Mouse (Mus musculus) embryonic facial prominence, embryonic 15.5 days (tissue): ENCODE measurements at regions not wholly inside any gene's neighbourhood (a gene's known extent, or its start where the extent isn't known, plus 50 kb on each side); places are given as distances from the start of the nearest gene placed in this dataset.

Source experiments
- ATAC-seq: fragments of 200-750 bp; cut with Nextera tagmentation; 2 replicates; pipeline ENCODE4 v1.8.0; 2017; ENCODE audit warnings: low read depth, moderate TSS enrichment; ENCODE audit not compliant: insufficient number of reproducible peaks, low FRiP score, low TSS enrichment
- H3K27ac ChIP-seq: fragments of 300-500 bp; sonication (generic); replicated peaks from 2 replicates; pipeline ENCODE4 v1.5.1; 2015; ENCODE audit warnings: mild to moderate bottlenecking, inconsistent platforms
- H3K27me3 ChIP-seq: fragments of 300-500 bp; sonication (generic); 2 replicates; pipeline ENCODE4 v1.6.1; 2015; ENCODE audit warnings: inconsistent platforms
- H3K36me3 ChIP-seq: fragments of 300-500 bp; sonication (generic); 2 replicates; pipeline ENCODE4 v1.6.1; 2015; ENCODE audit warnings: mild to moderate bottlenecking, inconsistent platforms
- H3K4me1 ChIP-seq: fragments of 300-500 bp; sonication (generic); 2 replicates; pipeline ENCODE4 v1.6.1; 2015; ENCODE audit warnings: inconsistent platforms
- H3K4me2 ChIP-seq: fragments of 300-500 bp; sonication (generic); replicated peaks from 2 replicates; pipeline ENCODE4 v1.6.1; 2015; ENCODE audit warnings: mild to moderate bottlenecking, inconsistent platforms
- H3K4me3 ChIP-seq: fragments of 300-500 bp; sonication (generic); replicated peaks from 2 replicates; pipeline ENCODE4 v1.5.1; 2015; ENCODE audit warnings: mild to moderate bottlenecking, inconsistent platforms
- H3K9ac ChIP-seq: fragments of 300-500 bp; sonication (generic); 2 replicates; pipeline ENCODE4 v1.6.1; 2015; ENCODE audit warnings: inconsistent platforms
- H3K9me3 ChIP-seq: fragments of 300-500 bp; sonication (generic); replicated peaks from 2 replicates; pipeline ENCODE4 v1.6.1; 2016; ENCODE audit warnings: inconsistent platforms
- WGBS: fragments of 180-500 bp; shearing (Covaris S2); methylation state at CpG from one replicate; pipeline ENCODE4 v1.1.7; 2015; 5-methylcytosine and 5-hydroxymethylcytosine counted together

- ATAC-seq = no peak
- WGBS = 46% methylated on average over 6 of the region's 6 CpGs
These were observed 85.9 kb upstream of the Tmprss15 start for GRCm38 (mm10) chr16:79176832-79177243.

GRCm38 (mm10) chr16:79168193-79168592 is 77.3 kb upstream of the Tmprss15 start:
- Histone ChIP-seq H3K27me3 (no peaks in the 10 kb centered on the region), H3K36me3 (no peaks in the 10 kb centered on the region), H3K9me3 (no peaks in the 10 kb centered on the region), H3K4me2 (no peak overlapping the region), H3K4me1 (no peaks in the 10 kb centered on the region), H3K9ac (no peak overlapping the region), H3K27ac (no peak overlapping the region), H3K4me3 (no peak overlapping the region)
- ATAC-seq = no peak
- WGBS = 11% methylated on average over 8 of the region's 8 CpGs

More at GRCm38 (mm10) chr16:79176832-79177243, 85.9 kb upstream of the Tmprss15 start:
- Histone ChIP-seq H3K36me3 (no peaks in the 10 kb centered on the region), H3K4me1 (no peaks in the 10 kb centered on the region), H3K27ac (no peak overlapping the region), H3K9ac (no peak overlapping the region), H3K27me3 (no peaks in the 10 kb centered on the region), H3K4me3 (no peak overlapping the region), H3K9me3 (no peaks in the 10 kb centered on the region), H3K4me2 (peak overlapping the region; percentile 30; the same call in 1 of the 2 replicates)

GRCm38 (mm10) chr16:79142813-79143212 is 51.9 kb upstream of the Tmprss15 start:
- H3K4me2 ChIP-seq = no peak overlapping the region
- no peak overlapping the region for H3K9ac ChIP-seq
- WGBS = 56% methylated on average over 1 of the region's 1 CpGs
- no peak for ATAC-seq
- H3K27me3 ChIP-seq = no peaks in the 10 kb centered on the region
- no peak overlapping the region for H3K4me3 ChIP-seq
- no peaks in the 10 kb centered on the region for H3K36me3 ChIP-seq
- H3K9me3 ChIP-seq = no peaks in the 10 kb centered on the region
- H3K4me1 ChIP-seq = no peaks in the 10 kb centered on the region
- no peak overlapping the region for H3K27ac ChIP-seq
